Mouse (Mus musculus) myocyte (in vitro differentiated cells): Measurements from ENCODE around the gene Dnajb8. TPM values are rescaled to one million over a fixed set of nuclear protein-coding genes. Genes with fewer than 3 reads are reported as not detected.

Source experiments
- H3K27me3 ChIP-seq: one replicate; pipeline ENCODE4 v1.6.1; 2011; ENCODE audit not compliant: control insufficient read depth, insufficient read depth, insufficient read length
- H3K36me3 ChIP-seq: one replicate; pipeline ENCODE4 v1.6.1; 2011; ENCODE audit not compliant: control insufficient read depth, insufficient read depth
- H3K4me2 ChIP-seq: one replicate; pipeline ENCODE4 v1.6.1; 2011; ENCODE audit warnings: low read depth, control low read depth
- H3K4me3 ChIP-seq: one replicate; pipeline ENCODE4 v1.5.1; 2011; ENCODE audit warnings: mild to moderate bottlenecking, control low read depth, moderate library complexity
- H3K79me2 ChIP-seq: one replicate; pipeline ENCODE4 v1.6.1; 2011; ENCODE audit not compliant: control insufficient read depth, insufficient read depth
- H3ac ChIP-seq: one replicate; pipeline ENCODE4 v1.6.1; 2011; ENCODE audit not compliant: control insufficient read depth, insufficient read length
- CEBPB ChIP-seq: IDR thresholded peaks from 2 replicates; pipeline ENCODE4 v1.6.1; 2011; ENCODE audit warnings: mild to moderate bottlenecking, moderate library complexity; ENCODE audit not compliant: poor library complexity, insufficient read depth, severe bottlenecking
- E2F4 ChIP-seq: IDR thresholded peaks from one replicate; pipeline ENCODE4 v1.6.1; 2011; ENCODE audit warnings: mild to moderate bottlenecking, control low read depth, moderate library complexity; ENCODE audit not compliant: insufficient read depth
- MAX ChIP-seq: IDR thresholded peaks from one replicate; pipeline ENCODE4 v1.6.1; 2011; ENCODE audit warnings: low read depth, mild to moderate bottlenecking, control low read depth
- MYOD1 ChIP-seq, 3 experiments: IDR thresholded peaks; one replicate each; pipeline ENCODE4 v1.6.1; 2011; ENCODE audit warnings: control low read depth in 2 of 3, low read depth in 2 of 3, mild to moderate bottlenecking in 2 of 3, moderate library complexity in 1 of 3; ENCODE audit not compliant: insufficient read length in 2 of 3, control insufficient read depth in 1 of 3
- MYOG ChIP-seq, 3 experiments: IDR thresholded peaks; one replicate each; pipeline ENCODE4 v1.6.1; 2011; ENCODE audit warnings: control low read depth in 2 of 3, low read depth in 2 of 3, mild to moderate bottlenecking in 2 of 3; ENCODE audit not compliant: insufficient read length in 2 of 3, control insufficient read depth in 1 of 3, insufficient read depth in 1 of 3
- POLR2A ChIP-seq: IDR thresholded peaks from one replicate; pipeline ENCODE4 v1.6.1; 2011; ENCODE audit warnings: low read depth, mild to moderate bottlenecking, control low read depth, moderate library complexity; ENCODE audit not compliant: insufficient read length
- POLR2AphosphoS2 ChIP-seq: IDR thresholded peaks from one replicate; pipeline ENCODE4 v1.6.1; 2011; ENCODE audit warnings: low read depth, control low read depth; ENCODE audit not compliant: insufficient read length
- REST ChIP-seq: IDR thresholded peaks from one replicate; pipeline ENCODE4 v1.6.1; 2011; ENCODE audit warnings: mild to moderate bottlenecking, control low read depth, moderate library complexity; ENCODE audit not compliant: insufficient read depth, insufficient read length
- SRF ChIP-seq: IDR thresholded peaks from one replicate; pipeline ENCODE4 v1.6.1; 2011; ENCODE audit warnings: low read depth; ENCODE audit not compliant: control insufficient read depth, insufficient read length
- TCF12 ChIP-seq: IDR thresholded peaks from one replicate; pipeline ENCODE4 v1.6.1; 2011; ENCODE audit warnings: mild to moderate bottlenecking, control low read depth; ENCODE audit not compliant: poor library complexity, insufficient read depth, severe bottlenecking
- TCF3 ChIP-seq: IDR thresholded peaks from one replicate; pipeline ENCODE4 v1.6.1; 2011; ENCODE audit warnings: low read depth, control low read depth; ENCODE audit not compliant: insufficient read length
- USF1 ChIP-seq: IDR thresholded peaks from one replicate; pipeline ENCODE4 v1.6.1; 2011; ENCODE audit warnings: low read depth, mild to moderate bottlenecking, control low read depth, moderate library complexity
- polyA plus RNA-seq: library from polyadenylated mRNA; unstranded; fragments of >200 nt; fragmentation: generic; extraction: Trizol; gene quantifications from one replicate; pipeline ENCODE4 v1.2.1, GENCODE M21; 2012; ENCODE audit warnings: missing spikeins

Dnajb8 gene
- polyA plus RNA-seq, 1 experiment: not detected

- no peaks in the 10 kb centered on the region for H3K36me3 ChIP-seq
- no peak overlapping the region for H3ac ChIP-seq
- no peaks in the 10 kb centered on the region for H3K79me2 ChIP-seq
- no peaks in the 10 kb centered on the region for H3K27me3 ChIP-seq
- H3K4me2 ChIP-seq: no peak overlapping the region
- H3K4me3 ChIP-seq: no peak overlapping the region
- TF ChIP-seq POLR2A (no peak), CEBPB (no peak), SRF (no peak), TCF12 (no peak), POLR2AphosphoS2 (no peak), MYOD1 (IDR thresholded peaks at IDR 0.05; ENCODE audit: control insufficient read depth in 1 of 3, insufficient read length in 2 of 3, low read depth in 2 of 3) (no peak), MAX (no peak), MYOG (IDR thresholded peaks at IDR 0.05; ENCODE audit: control insufficient read depth in 1 of 3, insufficient read depth in 1 of 3, insufficient read length in 2 of 3, low read depth in 2 of 3) (no peak), REST (no peak), TCF3 (no peak), USF1 (no peak), E2F4 (no peak)
These were observed 32.1 kb upstream of the Dnajb8 start for GRCm38 (mm10) chr6:88190043-88190309.

- Histone ChIP-seq H3K36me3 (no peaks in the 10 kb centered on the region), H3K4me2 (no peak overlapping the region), H3ac (no peak overlapping the region), H3K79me2 (no peaks in the 10 kb centered on the region), H3K27me3 (no peaks in the 10 kb centered on the region), H3K4me3 (no peak overlapping the region)
- TF ChIP-seq TCF12 (no peak), REST (no peak), MYOD1 (IDR thresholded peaks at IDR 0.05; ENCODE audit: control insufficient read depth in 1 of 3, insufficient read length in 2 of 3, low read depth in 2 of 3) (no peak), USF1 (no peak), POLR2AphosphoS2 (no peak), POLR2A (no peak), CEBPB (no peak), TCF3 (no peak), MYOG (IDR thresholded peaks at IDR 0.05; ENCODE audit: control insufficient read depth in 1 of 3, insufficient read depth in 1 of 3, insufficient read length in 2 of 3, low read depth in 2 of 3) (no peak), SRF (no peak), E2F4 (no peak), MAX (no peak)
These were observed 31.6 kb upstream of the Dnajb8 start for GRCm38 (mm10) chr6:88190310-88191023.

- Histone ChIP-seq H3K36me3 (no peaks in the 10 kb centered on the region), H3ac (no peak overlapping the region), H3K4me3 (no peak overlapping the region), H3K4me2 (no peak overlapping the region), H3K27me3 (no peaks in the 10 kb centered on the region), H3K79me2 (no peaks in the 10 kb centered on the region)
- TF ChIP-seq MAX: no peak
- no peak for TF ChIP-seq MYOG (IDR thresholded peaks at IDR 0.05; ENCODE audit: control insufficient read depth in 1 of 3, insufficient read depth in 1 of 3, insufficient read length in 2 of 3, low read depth in 2 of 3)
- TF ChIP-seq POLR2A: no peak
- TF ChIP-seq TCF3: no peak
- no peak for TF ChIP-seq SRF
- no peak for TF ChIP-seq MYOD1 (IDR thresholded peaks at IDR 0.05; ENCODE audit: control insufficient read depth in 1 of 3, insufficient read length in 2 of 3, low read depth in 2 of 3)
- TF ChIP-seq USF1: no peak
- TF ChIP-seq REST: no peak
- TF ChIP-seq CEBPB: no peak
- no peak for TF ChIP-seq POLR2AphosphoS2
These were observed 31.1 kb upstream of the Dnajb8 start for GRCm38 (mm10) chr6:88191024-88191365.

GRCm38 (mm10) chr6:88191411-88192070 is 30.5 kb upstream of the Dnajb8 start:
- H3K27me3 ChIP-seq: no peaks in the 10 kb centered on the region
- TF ChIP-seq MYOD1 (IDR thresholded peaks at IDR 0.05; ENCODE audit: control insufficient read depth in 1 of 3, insufficient read length in 2 of 3, low read depth in 2 of 3) (no peak), E2F4 (no peak), CEBPB (no peak), SRF (no peak), POLR2A (no peak), POLR2AphosphoS2 (no peak)
- H3K4me3 ChIP-seq: no peak overlapping the region
- no peak overlapping the region for H3ac ChIP-seq
- H3K36me3 ChIP-seq: no peaks in the 10 kb centered on the region
- no peaks in the 10 kb centered on the region for H3K79me2 ChIP-seq
- no peak overlapping the region for H3K4me2 ChIP-seq

- H3K4me2 ChIP-seq: no peak overlapping the region
- no peak for TF ChIP-seq POLR2AphosphoS2
- no peak for TF ChIP-seq TCF12
- TF ChIP-seq POLR2A: no peak
- TF ChIP-seq REST: no peak
- TF ChIP-seq CEBPB: no peak
- no peak for TF ChIP-seq E2F4
- no peak for TF ChIP-seq MAX
- no peak for TF ChIP-seq SRF
- no peak for TF ChIP-seq USF1
- TF ChIP-seq TCF3: no peak
- no peaks in the 10 kb centered on the region for H3K27me3 ChIP-seq
- H3K4me3 ChIP-seq: no peak overlapping the region
- no peak overlapping the region for H3ac ChIP-seq
- no peaks in the 10 kb centered on the region for H3K36me3 ChIP-seq
- no peaks in the 10 kb centered on the region for H3K79me2 ChIP-seq
These were observed 29.3 kb upstream of the Dnajb8 start for GRCm38 (mm10) chr6:88192756-88193155.
